Mouse (Mus musculus) liver, embryonic 14.5 days (tissue): Measurements from ENCODE around the gene Pax3.

Experiments
- CTCF ChIP-seq: IDR thresholded peaks from 2 replicates; pipeline ENCODE4 v1.5.1; 2016; ENCODE audit warnings: antibody characterized with exemption, low read depth, control low read depth
- EP300 ChIP-seq: IDR thresholded peaks from 2 replicates; pipeline ENCODE4 v1.6.1; 2016; ENCODE audit warnings: antibody characterized with exemption, low read depth

DNA sequence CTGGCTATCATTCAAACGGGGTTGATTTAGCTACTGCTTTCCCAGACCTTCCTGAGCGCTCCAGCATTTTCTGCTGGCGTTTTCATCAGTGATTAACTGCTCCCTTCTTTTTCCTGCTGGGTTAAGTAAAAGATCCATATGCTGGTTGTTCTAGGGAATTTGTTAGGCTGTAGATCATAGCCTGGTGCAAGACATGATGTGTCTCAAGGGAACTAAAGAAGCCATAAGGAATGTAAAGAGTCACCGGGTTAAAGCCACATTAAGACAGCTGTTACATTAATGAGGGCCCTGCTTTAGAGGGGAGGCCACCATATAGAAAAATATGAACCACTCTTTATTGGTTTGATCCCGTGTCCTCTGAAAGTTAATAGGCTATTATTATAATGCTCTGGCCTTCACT is 67.7 kb downstream of the Pax3 start:
- TF ChIP-seq CTCF (no peak), EP300 (no peak)
